Mouse (Mus musculus) olfactory bulb, adult 2 months (tissue): Measurements from ENCODE around the gene Sumo3.

Source experiments
- CTCF ChIP-seq: fragments of 200-500 bp; IDR thresholded peaks from 2 replicates; pipeline ENCODE4 v1.5.1; 2012; ENCODE audit warnings: low read depth, mild to moderate bottlenecking, low read length, moderate library complexity; ENCODE audit not compliant: insufficient read depth
- POLR2A ChIP-seq: fragments of 200-500 bp; IDR thresholded peaks from 2 replicates; pipeline ENCODE4 v1.6.1; 2012; ENCODE audit warnings: mild to moderate bottlenecking, low read depth, low read length, moderate library complexity; ENCODE audit not compliant: insufficient read depth

- TF ChIP-seq CTCF = no peak
- TF ChIP-seq POLR2A = no peak
Observed at GRCm38 (mm10) chr10:77580027-77580920, 25.6 kb upstream of the Sumo3 start.
